Mouse (Mus musculus): ENCODE data around the gene R3hdm4. TPM values are rescaled to one million over a fixed set of nuclear protein-coding genes. Genes with fewer than 3 reads are reported as not detected.
A peak's percentile ranks its signal among the peaks of the same experiment; 100 is the strongest.
"Not testable (repeated sequence)": the region's sequence is repeated elsewhere in the genome, so short reads cannot be mapped to it uniquely, and the experiment has no call there.

R3hdm4 gene
- total RNA-seq (2022): 100 to 1,000 TPM; 340 to 392 (median 347) TPM

DNA sequence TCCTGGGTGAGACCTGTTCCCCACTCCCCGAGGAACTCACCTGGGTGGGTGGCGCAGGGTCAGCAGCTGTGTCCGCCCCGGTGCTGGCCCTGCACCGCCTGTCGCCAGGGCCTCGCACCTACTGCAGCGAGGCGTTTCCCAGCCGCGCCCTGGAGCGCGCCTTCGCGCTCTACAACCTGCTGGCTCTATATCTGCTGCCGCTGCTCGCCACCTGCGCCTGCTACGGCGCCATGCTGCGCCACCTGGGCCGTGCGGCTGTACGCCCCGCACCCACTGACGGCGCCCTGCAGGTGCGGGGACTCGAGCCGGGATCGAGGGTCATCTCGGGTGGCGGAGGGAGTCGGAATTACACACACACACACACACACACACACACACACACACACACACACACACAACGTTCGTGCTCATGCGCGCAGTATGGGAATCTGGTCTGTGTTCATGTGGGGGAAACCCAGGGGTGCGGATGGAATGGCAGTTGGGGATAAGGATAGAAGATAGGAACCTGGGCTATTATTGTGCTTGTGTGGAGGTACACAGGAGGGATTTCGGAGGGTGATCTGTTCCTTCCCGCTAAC lies at the start of gene R3hdm4:
Gene R3hdm4, minus strand, starts transcription at position 251 of the 578 bp plus-strand sequence.
- no peak for DNase-seq (ENCODE audit: low spot score in 2 of 2)

DNA sequence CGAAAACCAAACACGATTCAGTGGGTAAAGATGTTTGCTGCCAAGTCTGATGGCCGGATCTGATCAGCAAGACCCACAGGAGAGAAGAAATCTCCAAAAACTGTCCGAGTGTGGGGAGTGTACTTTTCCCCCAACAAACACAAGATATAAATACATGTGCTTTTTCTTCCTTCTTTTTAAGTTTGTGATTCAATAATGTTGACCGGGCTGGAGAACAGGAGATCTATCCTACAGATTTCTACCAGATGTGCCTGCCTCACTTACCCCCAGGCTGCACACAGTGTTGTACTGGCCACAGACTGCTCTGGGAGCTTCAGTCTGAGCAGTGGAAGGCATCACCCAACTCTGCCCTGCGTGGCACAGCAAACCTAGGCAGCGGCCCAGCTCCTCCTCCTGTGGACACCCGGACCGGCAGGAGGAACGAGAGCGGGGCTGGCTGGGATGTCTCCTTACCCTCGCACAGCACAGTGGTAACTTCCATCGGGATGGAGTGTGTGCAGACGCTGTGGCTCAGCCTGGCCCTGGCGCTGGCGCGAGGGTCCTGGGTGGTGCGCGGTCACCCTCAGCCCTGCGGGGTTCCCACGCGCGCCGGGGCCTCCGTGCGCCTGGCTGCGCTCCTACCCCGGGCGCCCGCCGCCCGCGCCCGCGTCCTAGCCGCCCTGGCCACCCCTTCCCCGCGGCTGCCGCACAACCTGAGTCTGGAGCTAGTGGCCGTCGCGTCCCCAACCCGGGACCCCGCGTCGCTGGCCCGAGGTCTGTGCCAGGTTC lies 49.6 kb upstream of the R3hdm4 start, which contains the start of gene Grin3b:
Gene Grin3b, plus strand, starts transcription at position 301 of the 768 bp plus-strand sequence.
- DNase-seq (ENCODE audit: low spot score in 2 of 2): no peak

DNA sequence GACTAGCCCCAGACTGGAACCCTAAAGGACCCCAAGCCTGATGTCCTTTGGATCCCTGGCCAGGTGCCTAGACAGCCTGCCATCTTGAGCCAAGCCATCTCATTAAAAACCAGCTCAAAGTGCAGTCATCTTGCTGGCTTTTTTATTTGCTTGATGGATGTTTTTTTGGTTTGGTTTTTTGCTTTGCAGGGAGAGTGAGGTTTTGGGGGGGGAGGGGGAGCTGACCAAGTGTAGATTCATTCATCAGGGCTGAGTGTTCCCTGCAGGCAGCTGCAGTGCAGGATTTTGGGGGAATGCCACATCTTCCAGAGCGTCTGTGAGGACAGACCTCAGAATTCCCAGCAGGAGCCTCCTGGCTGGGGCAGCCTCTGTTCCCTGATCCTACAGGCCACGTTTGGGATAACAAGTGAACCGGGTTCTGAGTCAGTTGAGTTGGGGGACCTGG lies 48.1 kb upstream of the R3hdm4 start:
- DNase-seq (ENCODE audit: low spot score in 2 of 2): no peak

DNA sequence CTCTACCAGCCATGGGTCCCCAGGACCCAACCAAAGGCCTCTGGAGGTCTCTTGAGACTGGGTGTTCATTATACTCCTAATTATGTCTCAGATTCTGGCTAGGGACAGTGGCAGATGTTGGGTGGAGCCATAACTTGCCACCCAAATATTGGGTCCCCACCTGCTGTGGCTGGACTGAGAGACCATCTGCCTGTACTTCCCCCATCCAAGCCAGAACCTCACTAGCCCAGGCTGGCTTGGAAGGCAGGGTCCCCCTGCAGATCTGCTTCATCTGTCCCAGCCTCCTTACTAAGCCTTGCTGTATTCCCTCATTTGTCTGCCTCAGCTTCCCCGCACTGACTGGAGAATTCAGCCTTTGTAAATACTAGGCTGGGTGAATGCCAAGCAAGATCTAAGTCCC lies 47.2 kb upstream of the R3hdm4 start:
- no peak for DNase-seq (ENCODE audit: low spot score in 2 of 2)

- DNase-seq (ENCODE audit: low spot score in 2 of 2): no peak
Measured at GRCm38 (mm10) chr10:79966886-79967400, 45.9 kb upstream of the R3hdm4 start.

DNA sequence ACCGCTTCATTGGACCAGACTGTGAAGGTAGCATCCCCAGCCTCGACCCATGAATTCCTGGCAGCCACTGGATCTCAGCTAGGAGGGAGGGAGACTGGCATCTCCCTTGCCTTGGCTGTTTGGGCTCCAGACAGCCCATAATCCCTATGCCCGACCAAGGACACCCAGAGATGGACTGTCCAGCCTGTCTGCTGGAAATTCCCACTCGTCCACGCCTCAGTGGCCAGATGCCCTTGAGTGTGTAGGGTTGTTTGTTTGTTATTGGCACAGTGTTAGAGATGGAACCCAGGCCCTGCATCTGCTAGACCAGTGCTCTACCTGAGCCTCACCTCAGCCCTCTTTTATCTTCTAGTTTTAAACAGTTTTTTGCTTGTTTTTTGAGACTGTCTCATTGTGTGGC lies 44.3 kb upstream of the R3hdm4 start:
- DNase-seq (ENCODE audit: low spot score in 2 of 2): no peak

DNA sequence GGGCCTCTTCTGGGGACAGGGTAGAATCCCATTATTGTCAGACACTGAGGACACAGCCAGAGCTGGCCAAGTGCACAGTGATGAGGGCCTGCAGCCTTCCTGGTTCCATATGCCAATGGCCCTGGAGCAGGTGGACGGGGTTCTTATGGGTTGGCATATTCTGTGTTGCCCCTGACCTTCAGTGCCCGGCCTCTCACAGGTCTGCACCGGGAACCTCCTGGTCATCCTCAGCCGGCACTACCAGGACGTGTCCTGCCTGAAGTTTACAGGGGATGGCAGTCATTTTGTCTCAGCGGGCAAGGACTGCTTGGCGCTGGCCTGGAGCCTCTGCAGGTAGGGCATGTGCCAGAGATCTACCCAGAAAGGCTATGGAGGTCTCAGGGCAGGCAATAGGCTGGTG lies 43.7 kb upstream of the R3hdm4 start:
- DNase-seq (ENCODE audit: low spot score in 2 of 2): no peak

DNA sequence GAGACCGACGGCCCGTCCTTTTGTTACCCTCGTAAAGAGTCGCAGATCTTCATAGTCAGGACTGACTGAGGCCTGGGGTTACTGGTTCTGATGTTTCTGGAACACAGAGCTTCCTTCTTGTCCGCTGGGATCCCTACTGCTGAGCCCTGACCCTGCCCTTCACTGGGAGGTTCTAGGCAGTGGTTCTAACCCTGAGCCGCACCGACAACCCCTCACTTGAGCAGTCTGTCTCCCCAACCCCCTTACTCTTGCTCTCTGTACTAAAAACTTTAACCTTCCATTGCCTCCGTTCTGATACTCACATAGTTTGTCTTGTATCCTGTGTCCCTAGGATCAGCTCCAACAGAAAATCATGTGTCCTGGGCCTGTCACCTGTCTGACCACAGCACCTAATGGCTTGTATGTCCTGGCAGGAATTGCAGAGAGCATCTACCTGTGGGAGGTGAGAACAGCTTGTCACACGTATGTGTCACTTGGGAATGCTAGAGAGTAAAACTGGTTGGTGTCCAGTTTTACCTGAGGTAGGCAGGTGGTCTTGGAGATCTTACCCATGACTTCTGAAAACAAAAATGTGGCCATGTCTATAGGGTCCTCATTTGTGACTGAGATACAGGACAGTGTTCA lies 39.8 kb upstream of the R3hdm4 start:
- no peak for DNase-seq (ENCODE audit: low spot score in 2 of 2)

DNA sequence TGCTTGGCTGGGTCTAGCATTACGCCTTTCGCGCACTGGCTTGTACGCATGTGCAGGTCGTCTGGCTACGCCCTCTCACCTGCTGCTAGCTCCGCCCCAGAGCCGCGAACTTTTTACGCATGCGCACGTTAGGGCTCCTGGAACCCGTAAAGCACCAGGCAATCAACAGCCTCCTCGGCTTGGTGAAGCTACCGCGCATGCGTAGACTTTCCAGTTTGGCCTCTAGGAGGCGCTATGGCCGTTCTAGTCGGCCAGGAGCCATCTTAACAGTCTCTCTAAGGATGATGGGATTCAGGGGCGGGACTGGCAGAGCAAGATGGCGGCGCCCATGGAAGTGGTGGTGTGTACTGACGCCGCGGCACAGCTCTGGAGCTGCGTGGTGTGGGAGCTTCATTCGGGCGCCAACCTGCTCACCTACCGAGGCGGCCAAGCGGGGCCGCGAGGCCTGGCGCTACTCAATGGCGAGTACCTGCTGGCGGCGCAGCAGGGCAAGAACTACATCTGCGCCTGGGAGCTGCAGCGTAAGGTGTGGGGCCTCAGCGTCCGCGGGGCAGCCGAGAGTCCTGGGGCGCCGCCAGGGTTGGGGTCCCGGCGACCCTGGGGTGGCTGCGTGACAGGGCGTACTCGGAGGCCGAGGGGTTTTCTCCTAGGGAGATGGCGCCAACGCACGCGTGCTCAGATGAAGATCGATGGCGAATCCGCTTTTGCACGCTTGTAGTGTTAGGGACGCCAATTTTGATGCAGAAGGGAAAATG lies 39.0 kb upstream of the R3hdm4 start, which contains the start of gene Wdr18:
Gene Wdr18, plus strand, starts transcription at position 306 of the 755 bp plus-strand sequence.
- peak; percentile 99 to 100 for DNase-seq (ENCODE audit: low spot score in 2 of 2)

GRCm38 (mm10) chr10:79959412-79959811 lies 38.4 kb upstream of the R3hdm4 start:
- DNase-seq (ENCODE audit: low spot score in 2 of 2): not testable (repeated sequence)

GRCm38 (mm10) chr10:79958140-79958816 lies 37.3 kb upstream of the R3hdm4 start:
- DNase-seq (ENCODE audit: low spot score in 2 of 2): peak; percentile 56 to 71

GRCm38 (mm10) chr10:79956643-79957154 lies 35.7 kb upstream of the R3hdm4 start:
- no peak for DNase-seq (ENCODE audit: low spot score in 2 of 2)

DNA sequence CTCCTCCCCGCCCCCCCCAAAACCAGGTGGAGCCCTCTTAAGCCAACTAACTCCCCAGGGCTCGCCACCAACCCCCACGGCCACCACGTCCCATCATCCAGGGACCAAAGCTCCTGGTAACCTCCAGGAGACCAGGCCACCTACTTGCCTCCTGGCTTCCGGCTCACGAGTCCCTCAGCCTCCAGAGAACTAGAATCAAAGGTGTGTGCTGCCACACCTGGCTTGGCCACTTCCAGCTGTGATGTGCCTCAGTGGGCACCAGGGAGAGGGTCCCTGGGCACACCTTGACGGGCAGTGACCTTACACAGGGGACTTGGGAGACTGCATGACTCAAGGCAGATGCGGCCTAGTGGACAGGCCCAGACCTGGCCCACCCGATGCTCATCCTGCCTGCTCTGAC lies 34.7 kb upstream of the R3hdm4 start:
- DNase-seq (ENCODE audit: low spot score in 2 of 2): no peak

- peak in 1 of 2 experiments; percentile 37 for DNase-seq (ENCODE audit: low spot score in 2 of 2)
Measured at GRCm38 (mm10) chr10:79953946-79954345, 32.9 kb upstream of the R3hdm4 start.

GRCm38 (mm10) chr10:79950661-79951060 lies 29.7 kb upstream of the R3hdm4 start:
- no peak for DNase-seq (ENCODE audit: low spot score in 2 of 2)

DNA sequence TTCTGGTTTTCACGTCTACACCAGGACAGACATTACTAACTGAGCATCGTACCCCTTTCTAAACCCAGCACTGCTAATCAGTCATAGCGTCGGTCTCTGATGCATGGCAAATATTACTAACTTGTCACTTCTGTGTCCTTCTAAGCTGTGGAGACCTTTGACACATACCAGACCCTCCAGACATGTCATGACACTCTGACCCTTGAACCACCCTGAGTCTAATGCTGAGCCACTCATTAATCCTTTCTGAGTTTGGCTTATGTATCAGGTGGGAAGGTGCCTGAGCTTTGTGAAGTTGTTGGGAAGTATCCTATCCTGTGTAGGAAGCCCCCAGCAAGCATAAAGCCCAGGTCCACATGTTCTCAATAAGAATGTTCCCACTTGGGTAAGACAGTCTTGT lies 28.9 kb upstream of the R3hdm4 start:
- DNase-seq (ENCODE audit: low spot score in 2 of 2): no peak

GRCm38 (mm10) chr10:79947502-79947901 lies 26.5 kb upstream of the R3hdm4 start:
- DNase-seq (ENCODE audit: low spot score in 2 of 2): no peak

- no peak for DNase-seq (ENCODE audit: low spot score in 2 of 2)
Measured at GRCm38 (mm10) chr10:79946752-79947322, 25.8 kb upstream of the R3hdm4 start.

DNA sequence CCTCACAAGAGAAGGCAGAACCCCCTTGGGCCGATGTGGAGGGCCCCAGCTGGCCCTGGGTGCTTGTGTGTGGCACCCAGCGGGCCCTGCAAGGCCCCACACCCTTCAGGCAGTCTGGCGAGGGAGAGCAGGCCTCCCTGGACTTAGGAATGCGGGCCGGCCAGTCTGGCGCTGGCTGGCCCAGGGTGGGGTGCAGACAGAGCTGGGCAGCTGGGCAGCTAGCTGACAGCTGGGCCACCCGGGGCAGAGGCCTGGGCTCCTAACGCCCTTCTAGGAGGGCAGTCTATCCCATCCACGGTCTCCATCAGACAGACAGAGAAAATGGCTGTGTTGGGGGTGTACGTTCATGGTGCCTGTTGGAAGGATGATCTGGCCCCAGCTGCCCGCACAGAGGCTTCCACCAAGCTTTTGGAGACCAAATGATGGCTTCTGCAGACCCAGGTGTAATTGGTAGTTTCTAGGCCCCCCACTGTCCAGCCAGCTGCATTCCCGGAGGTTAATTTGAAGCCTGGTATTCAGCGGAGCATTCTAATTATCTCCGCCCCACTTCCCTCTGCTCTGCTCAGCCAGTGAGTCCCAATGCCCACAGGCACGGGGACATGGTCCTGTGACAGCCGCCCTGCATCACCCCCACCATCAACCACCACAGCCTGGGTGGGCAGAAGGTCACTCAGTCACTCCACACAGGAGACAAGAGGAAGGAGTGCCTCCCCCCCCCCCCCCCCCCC lies 24.7 kb upstream of the R3hdm4 start:
- DNase-seq (ENCODE audit: low spot score in 2 of 2): no peak

All from layer of hippocampus, adult 8-10 months (tissue).